Mouse (Mus musculus): Measurements from ENCODE around the gene Pdk4. TPM values are rescaled to one million over a fixed set of nuclear protein-coding genes. Genes with fewer than 3 reads are reported as not detected.

The Pdk4 gene
- polyA plus RNA-seq, 1 experiment from 2014 or later: 2.1 TPM

DNA sequence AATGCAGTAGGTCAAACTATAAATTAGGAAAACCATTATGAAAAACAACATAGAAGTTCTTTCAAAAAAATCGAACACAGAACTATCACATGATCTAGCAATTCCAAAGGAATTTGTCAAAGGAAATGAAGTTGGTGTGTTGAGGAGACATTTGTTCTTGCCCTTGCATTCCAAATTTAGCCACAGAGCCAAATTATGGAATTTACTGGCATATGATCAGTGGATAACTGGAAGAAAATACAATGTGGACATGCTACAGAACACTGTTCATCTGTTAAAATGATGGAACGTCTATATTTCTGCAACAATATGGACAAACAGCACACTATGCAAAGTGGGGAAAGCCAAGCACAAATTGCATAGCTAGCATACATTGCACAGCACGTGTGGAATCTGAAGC lies 40.3 kb downstream of the Pdk4 start:
- Histone ChIP-seq H3K4me2 (no peak overlapping the region), H3K4me1 (replicated peaks; ENCODE audit: control insufficient read depth, insufficient read depth, low read length) (no peaks in the 10 kb centered on the region), H3K4me3 (ENCODE audit: low read depth, low read length) (no peak overlapping the region), H3K9ac (ENCODE audit: low read depth, low read length) (no peak overlapping the region), H3K36me3 (ENCODE audit: control insufficient read depth, insufficient read depth, low read length) (no peaks in the 10 kb centered on the region), H3K9me3 (ENCODE audit: control insufficient read depth, low read length) (no peaks in the 10 kb centered on the region), H3K27ac (ENCODE audit: low read depth, low read length) (no peak overlapping the region), H3K27me3 (replicated peaks; ENCODE audit: control insufficient read depth, insufficient read depth, low read length) (no peaks in the 10 kb centered on the region)
- no peak for ATAC-seq (replicated peaks; ENCODE audit: low FRiP score)
- DNase-seq (ENCODE audit: low spot score): no peak
- WGBS: 69% methylated on average over 3 of the region's 3 CpGs

DNA sequence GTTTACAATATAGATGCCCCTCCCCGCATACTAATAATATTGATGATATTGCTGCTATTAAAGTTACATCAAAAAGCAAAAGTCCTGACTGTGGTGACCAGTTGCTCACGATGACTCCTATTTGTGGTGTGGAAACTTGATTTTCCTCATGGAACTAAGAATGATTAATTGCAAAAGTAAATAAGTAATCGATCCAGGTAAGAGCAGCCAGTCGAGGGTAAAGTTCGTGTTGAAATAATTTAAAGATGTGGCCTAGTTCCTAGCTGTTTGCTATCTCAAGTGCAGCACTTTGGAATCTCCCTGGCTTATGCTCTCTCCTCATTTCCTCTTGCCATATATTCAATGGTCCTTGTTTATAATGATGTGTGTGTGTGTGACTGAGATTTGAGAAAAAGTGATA lies 46.2 kb downstream of the Pdk4 start:
- H3K9ac ChIP-seq (ENCODE audit: low read depth, low read length): no peak overlapping the region
- no peaks in the 10 kb centered on the region for H3K36me3 ChIP-seq (ENCODE audit: control insufficient read depth, insufficient read depth, low read length)
- ATAC-seq (replicated peaks; ENCODE audit: low FRiP score): no peak
- no peaks in the 10 kb centered on the region for H3K9me3 ChIP-seq (ENCODE audit: control insufficient read depth, low read length)
- 88% methylated on average over 5 of the region's 5 CpGs for WGBS
- H3K4me1 ChIP-seq (replicated peaks; ENCODE audit: control insufficient read depth, insufficient read depth, low read length): no peaks in the 10 kb centered on the region
- no peak for DNase-seq (ENCODE audit: low spot score)
- H3K4me3 ChIP-seq (ENCODE audit: low read depth, low read length): no peak overlapping the region
- no peak overlapping the region for H3K4me2 ChIP-seq
- H3K27ac ChIP-seq (ENCODE audit: low read depth, low read length): no peak overlapping the region
- no peaks in the 10 kb centered on the region for H3K27me3 ChIP-seq (replicated peaks; ENCODE audit: control insufficient read depth, insufficient read depth, low read length)

DNA sequence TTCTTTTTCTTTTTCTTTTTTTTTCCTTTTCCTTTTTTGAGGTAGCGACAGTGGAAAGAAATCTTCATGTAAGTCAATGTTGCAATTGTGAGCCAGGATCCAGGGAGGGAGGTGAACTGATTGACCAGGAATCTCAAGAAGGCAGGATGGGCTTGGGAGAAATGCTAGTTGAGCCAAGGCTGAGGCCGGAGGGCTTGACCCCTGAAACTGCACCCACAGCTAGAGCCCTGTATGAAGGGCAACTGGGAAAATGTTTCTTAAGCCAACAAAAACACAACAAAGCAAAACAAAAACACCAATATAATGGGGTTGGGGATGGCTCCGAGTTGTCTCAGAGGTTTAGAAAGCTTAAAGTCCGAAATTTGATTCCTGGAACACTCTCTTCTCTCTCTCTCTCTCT lies 47.7 kb downstream of the Pdk4 start:
- DNase-seq (ENCODE audit: low spot score): no peak
- H3K9ac ChIP-seq (ENCODE audit: low read depth, low read length): no peak overlapping the region
- no peaks in the 10 kb centered on the region for H3K27me3 ChIP-seq (replicated peaks; ENCODE audit: control insufficient read depth, insufficient read depth, low read length)
- 73% methylated on average over 4 of the region's 4 CpGs for whole genome bisulfite sequencing
- H3K4me3 ChIP-seq (ENCODE audit: low read depth, low read length): no peak overlapping the region
- no peaks in the 10 kb centered on the region for H3K4me1 ChIP-seq (replicated peaks; ENCODE audit: control insufficient read depth, insufficient read depth, low read length)
- ATAC-seq (replicated peaks; ENCODE audit: low FRiP score): no peak
- no peaks in the 10 kb centered on the region for H3K36me3 ChIP-seq (ENCODE audit: control insufficient read depth, insufficient read depth, low read length)
- no peaks in the 10 kb centered on the region for H3K9me3 ChIP-seq (ENCODE audit: control insufficient read depth, low read length)
- H3K27ac ChIP-seq (ENCODE audit: low read depth, low read length): no peak overlapping the region
- H3K4me2 ChIP-seq: no peak overlapping the region

DNA sequence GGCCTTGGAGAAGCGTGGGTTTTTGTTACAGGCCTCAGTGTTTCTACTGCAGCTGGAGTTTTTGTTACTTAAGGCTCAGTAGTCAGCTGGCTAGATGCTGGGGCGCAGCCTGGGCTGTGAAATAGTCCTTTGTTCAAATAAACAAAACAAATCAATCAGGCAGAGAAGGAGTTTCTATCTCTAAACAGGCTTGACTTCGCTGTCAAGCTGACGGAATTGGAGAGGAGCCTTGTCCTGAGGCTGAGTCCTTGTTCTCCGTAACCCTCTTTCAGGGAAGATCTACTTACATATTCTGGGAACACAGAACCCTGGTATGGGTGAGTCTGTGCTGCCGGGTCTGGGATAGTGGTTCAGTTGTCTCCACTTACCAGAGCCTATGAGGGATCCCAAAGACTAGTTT lies 48.6 kb downstream of the Pdk4 start:
- H3K36me3 ChIP-seq (ENCODE audit: control insufficient read depth, insufficient read depth, low read length): no peaks in the 10 kb centered on the region
- DNase-seq (ENCODE audit: low spot score) (no peak), ATAC-seq (replicated peaks; ENCODE audit: low FRiP score) (no peak)
- H3K9me3 ChIP-seq (ENCODE audit: control insufficient read depth, low read length): no peaks in the 10 kb centered on the region
- H3K27me3 ChIP-seq (replicated peaks; ENCODE audit: control insufficient read depth, insufficient read depth, low read length): no peaks in the 10 kb centered on the region
- H3K9ac ChIP-seq (ENCODE audit: low read depth, low read length): no peak overlapping the region
- H3K4me1 ChIP-seq (replicated peaks; ENCODE audit: control insufficient read depth, insufficient read depth, low read length): peaks cover 7% of the 10 kb centered on the region
- no peak overlapping the region for H3K27ac ChIP-seq (ENCODE audit: low read depth, low read length)
- H3K4me2 ChIP-seq: no peak overlapping the region
- 72% methylated on average over 6 of the region's 6 CpGs for WGBS
- H3K4me3 ChIP-seq (ENCODE audit: low read depth, low read length): no peak overlapping the region

DNA sequence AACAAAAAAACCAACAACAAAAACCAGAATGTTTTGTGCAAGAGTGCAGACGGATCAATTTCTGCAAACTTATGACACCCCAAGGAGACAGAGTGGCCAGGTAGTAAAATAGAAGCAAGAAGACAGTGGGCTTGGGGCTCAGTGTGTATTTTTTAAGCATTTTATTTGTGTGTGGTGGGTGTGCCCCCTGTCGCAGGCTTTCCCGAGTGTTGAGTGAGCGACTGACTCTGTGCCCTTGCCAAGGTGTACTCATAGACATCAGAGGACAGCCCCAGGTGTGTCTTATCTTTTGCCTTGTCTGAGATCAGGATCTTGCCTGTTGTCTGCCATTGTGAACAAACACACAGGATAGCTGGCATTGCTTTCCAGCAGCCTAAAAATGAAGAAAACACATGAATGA lies 49.1 kb downstream of the Pdk4 start:
- Histone ChIP-seq H3K4me2 (no peak overlapping the region), H3K4me3 (ENCODE audit: low read depth, low read length) (no peak overlapping the region), H3K9ac (ENCODE audit: low read depth, low read length) (no peak overlapping the region), H3K27me3 (replicated peaks; ENCODE audit: control insufficient read depth, insufficient read depth, low read length) (no peaks in the 10 kb centered on the region), H3K9me3 (ENCODE audit: control insufficient read depth, low read length) (no peaks in the 10 kb centered on the region), H3K36me3 (ENCODE audit: control insufficient read depth, insufficient read depth, low read length) (no peaks in the 10 kb centered on the region), H3K27ac (ENCODE audit: low read depth, low read length) (no peak overlapping the region), H3K4me1 (replicated peaks; ENCODE audit: control insufficient read depth, insufficient read depth, low read length) (peaks cover 11% of the 10 kb centered on the region)
- no peak for DNase-seq (ENCODE audit: low spot score)
- ATAC-seq (replicated peaks; ENCODE audit: low FRiP score): no peak
- 87% methylated on average over 4 of the region's 4 CpGs for WGBS

- WGBS: 90% methylated on average over 5 of the region's 5 CpGs
Measured at GRCm38 (mm10) chr6:5444331-5444898, 51.7 kb downstream of the Pdk4 start.

DNA sequence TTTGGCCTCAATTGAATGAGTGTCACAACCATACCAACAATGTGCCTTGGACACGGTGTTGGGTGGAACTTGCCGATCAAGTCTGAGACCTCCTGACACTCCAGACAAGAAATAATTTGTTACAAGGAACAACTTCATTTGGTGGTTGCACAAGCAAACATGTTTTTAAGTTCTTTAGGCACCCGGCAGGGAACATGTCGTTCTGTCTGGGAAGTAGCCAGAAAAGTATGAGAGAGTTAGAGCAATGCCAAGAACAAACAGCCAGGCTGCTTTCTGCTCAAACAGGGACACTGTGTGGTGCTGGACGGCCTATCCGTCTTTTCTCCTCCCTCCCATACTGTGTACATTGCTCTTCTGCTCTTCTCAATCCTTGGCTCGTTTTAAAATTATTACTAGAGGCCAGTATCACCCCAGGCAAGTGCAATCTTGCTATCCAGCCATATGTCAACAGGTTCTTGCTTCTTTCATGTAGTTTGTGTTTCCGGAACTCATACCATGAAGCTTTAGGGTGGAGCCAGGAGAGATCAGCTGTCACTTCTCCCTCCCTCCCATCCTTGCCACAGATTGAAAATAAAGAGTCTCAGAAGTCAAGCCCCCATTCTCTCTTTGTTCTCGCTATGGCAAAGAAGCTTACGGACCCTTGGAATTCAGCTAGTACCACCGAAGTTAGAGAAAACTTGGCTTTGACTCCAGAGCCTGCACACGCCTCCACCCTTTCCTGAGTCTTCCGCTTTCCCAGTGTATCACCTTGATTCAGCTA lies 52.8 kb downstream of the Pdk4 start:
- Histone ChIP-seq H3K9ac (ENCODE audit: low read depth, low read length) (no peak overlapping the region), H3K9me3 (ENCODE audit: control insufficient read depth, low read length) (no peaks in the 10 kb centered on the region), H3K27me3 (replicated peaks; ENCODE audit: control insufficient read depth, insufficient read depth, low read length) (no peaks in the 10 kb centered on the region), H3K4me2 (peak overlapping the region; percentile 27), H3K4me3 (ENCODE audit: low read depth, low read length) (no peak overlapping the region), H3K27ac (ENCODE audit: low read depth, low read length) (no peak overlapping the region), H3K36me3 (ENCODE audit: control insufficient read depth, insufficient read depth, low read length) (no peaks in the 10 kb centered on the region), H3K4me1 (replicated peaks; ENCODE audit: control insufficient read depth, insufficient read depth, low read length) (peaks cover 11% of the 10 kb centered on the region)
- DNase-seq (ENCODE audit: low spot score): no peak
- ATAC-seq (replicated peaks; ENCODE audit: low FRiP score): peak; percentile 18
- 32% methylated on average over 13 of the region's 13 CpGs for WGBS

More at GRCm38 (mm10) chr6:5444331-5444898, 51.7 kb downstream of the Pdk4 start:
- H3K36me3 ChIP-seq (ENCODE audit: control insufficient read depth, insufficient read depth, low read length): no peaks in the 10 kb centered on the region
- no peak overlapping the region for H3K9ac ChIP-seq (ENCODE audit: low read depth, low read length)
- H3K4me1 ChIP-seq (replicated peaks; ENCODE audit: control insufficient read depth, insufficient read depth, low read length): peaks cover 11% of the 10 kb centered on the region
- ATAC-seq (replicated peaks; ENCODE audit: low FRiP score): no peak
- no peaks in the 10 kb centered on the region for H3K9me3 ChIP-seq (ENCODE audit: control insufficient read depth, low read length)
- H3K4me2 ChIP-seq: no peak overlapping the region
- DNase-seq (ENCODE audit: low spot score): no peak
- no peak overlapping the region for H3K27ac ChIP-seq (ENCODE audit: low read depth, low read length)
- H3K4me3 ChIP-seq (ENCODE audit: low read depth, low read length): no peak overlapping the region
- no peaks in the 10 kb centered on the region for H3K27me3 ChIP-seq (replicated peaks; ENCODE audit: control insufficient read depth, insufficient read depth, low read length)

- Histone ChIP-seq H3K4me3 (ENCODE audit: low read depth, low read length) (no peak overlapping the region), H3K9me3 (ENCODE audit: control insufficient read depth, low read length) (no peaks in the 10 kb centered on the region), H3K27ac (ENCODE audit: low read depth, low read length) (no peak overlapping the region), H3K4me2 (peak overlapping the region; percentile 27), H3K27me3 (replicated peaks; ENCODE audit: control insufficient read depth, insufficient read depth, low read length) (no peaks in the 10 kb centered on the region), H3K4me1 (replicated peaks; ENCODE audit: control insufficient read depth, insufficient read depth, low read length) (peaks cover 11% of the 10 kb centered on the region), H3K9ac (ENCODE audit: low read depth, low read length) (no peak overlapping the region), H3K36me3 (ENCODE audit: control insufficient read depth, insufficient read depth, low read length) (no peaks in the 10 kb centered on the region)
- ATAC-seq (replicated peaks; ENCODE audit: low FRiP score) (peak; percentile 92), DNase-seq (ENCODE audit: low spot score) (peak; percentile 59)
- 4% methylated on average over 12 of the region's 14 CpGs for WGBS
Measured at GRCm38 (mm10) chr6:5442316-5443085, 53.6 kb downstream of the Pdk4 start.

All from liver, embryonic 11.5 days (tissue).